Mouse (Mus musculus) midbrain, embryonic 14.5 days (tissue): ENCODE results near the gene Atf4. TPM values are rescaled to one million over a fixed set of nuclear protein-coding genes. Genes with fewer than 3 reads are reported as not detected.

Source experiments
- ATAC-seq: fragments of 200-750 bp; cut with Nextera tagmentation; 2 replicates; pipeline ENCODE4 v1.8.0; 2017; ENCODE audit warnings: moderate number of reproducible peaks, moderate library complexity; ENCODE audit not compliant: low FRiP score, low TSS enrichment
- DNase-seq: peaks from one replicate; pipeline ENCODE4 v3.0.0-alpha.2; 2015
- H3K27ac ChIP-seq: fragments of 300-500 bp; sonication (generic); replicated peaks from 2 replicates; pipeline ENCODE4 v1.5.1; 2014; ENCODE audit warnings: mild to moderate bottlenecking, low read depth, low read length, moderate library complexity
- H3K27me3 ChIP-seq: fragments of 300-500 bp; sonication (generic); 2 replicates; pipeline ENCODE4 v1.6.1; 2014; ENCODE audit warnings: low read length, control low read depth, mixed read lengths; ENCODE audit not compliant: control insufficient read depth, insufficient read depth
- H3K36me3 ChIP-seq: fragments of 300-500 bp; sonication (generic); 2 replicates; pipeline ENCODE4 v1.6.1; 2014; ENCODE audit warnings: low read length, control low read depth; ENCODE audit not compliant: control insufficient read depth, insufficient read depth
- H3K4me1 ChIP-seq: fragments of 300-500 bp; sonication (generic); 2 replicates; pipeline ENCODE4 v1.6.1; 2014; ENCODE audit warnings: mild to moderate bottlenecking, antibody characterized with exemption, low read length, control low read depth; ENCODE audit not compliant: control insufficient read depth, insufficient read depth
- H3K4me2 ChIP-seq: fragments of 300-500 bp; sonication (generic); 2 replicates; pipeline ENCODE4 v1.6.1; 2014; ENCODE audit warnings: mild to moderate bottlenecking, low read length, moderate library complexity
- H3K4me3 ChIP-seq: fragments of 300-500 bp; sonication (generic); replicated peaks from 2 replicates; pipeline ENCODE4 v1.5.1; 2014; ENCODE audit warnings: low read depth, low read length
- H3K9ac ChIP-seq: fragments of 300-500 bp; sonication (generic); replicated peaks from 2 replicates; pipeline ENCODE4 v1.6.1; 2014; ENCODE audit warnings: mild to moderate bottlenecking, low read length, moderate library complexity
- H3K9me3 ChIP-seq: fragments of 300-500 bp; sonication (generic); 2 replicates; pipeline ENCODE4 v1.6.1; 2016; ENCODE audit warnings: low read length, control low read depth, mixed read lengths; ENCODE audit not compliant: control insufficient read depth
- WGBS: fragments of 180-500 bp; shearing (Covaris S2); extraction: QIAGEN DNeasy Blood & Tissue Kit; methylation state at CpG from one replicate; pipeline ENCODE4 v1.1.7; 2014; 5-methylcytosine and 5-hydroxymethylcytosine counted together
- polyA plus RNA-seq: library from polyadenylated mRNA; unstranded; fragments of >200 nt; fragmentation: Nextera tagmentation; extraction: Ambion mirVana; gene quantifications from 2 replicates; pipeline ENCODE4 v1.2.1, GENCODE M21; 2014

The Atf4 gene
- polyA plus RNA-seq, 1 experiment from 2014 or later = 114 TPM

GRCm38 (mm10) chr15:80233733-80234509, 21.1 kb upstream of the Atf4 start, which contains the start of gene Mief1:
TSS of gene Mief1 (plus strand) at chr15:80234018.
- Histone ChIP-seq H3K36me3 (peaks cover 32% of the 10 kb centered on the region), H3K4me1 (peaks cover 6% of the 10 kb centered on the region; the same call in 1 of the 2 replicates), H3K27me3 (no peaks in the 10 kb centered on the region), H3K9me3 (no peaks in the 10 kb centered on the region), H3K9ac (peak within 1 kb of the TSS; percentile 76), H3K4me2 (peak within 1 kb of the TSS; percentile 92), H3K4me3 (peak within 1 kb of the TSS; percentile 88), H3K27ac (peak within 1 kb of the TSS; percentile 83)
- peak; percentile 97 for ATAC-seq
- peak; percentile 98 for DNase-seq
- under 1% methylated on average over 67 of the region's 67 CpGs for WGBS

- Histone ChIP-seq H3K27me3 (no peaks in the 10 kb centered on the region), H3K9me3 (no peaks in the 10 kb centered on the region), H3K4me1 (peaks cover 6% of the 10 kb centered on the region; the same call in 1 of the 2 replicates), H3K9ac (peak within 1 kb of the TSS; percentile 76), H3K4me3 (peak within 1 kb of the TSS; percentile 88), H3K36me3 (peaks cover 41% of the 10 kb centered on the region), H3K27ac (no peak within 1 kb of the TSS), H3K4me2 (peak within 1 kb of the TSS; percentile 92)
- WGBS = 98% methylated on average over 9 of the region's 9 CpGs
- ATAC-seq (no peak), DNase-seq (no peak)
Observed at GRCm38 (mm10) chr15:80235535-80235934, 19.4 kb upstream of the Atf4 start, which contains the start of gene AC140267.1. TSS of gene AC140267.1 (plus strand) at chr15:80235835.

- Histone ChIP-seq H3K27ac (no peak overlapping the region), H3K36me3 (peaks cover 81% of the 10 kb centered on the region), H3K4me1 (no peaks in the 10 kb centered on the region), H3K4me2 (no peak overlapping the region), H3K9ac (no peak overlapping the region), H3K4me3 (no peak overlapping the region), H3K27me3 (no peaks in the 10 kb centered on the region), H3K9me3 (no peaks in the 10 kb centered on the region)
- DNase-seq = no peak
- WGBS = 93% methylated on average over 12 of the region's 12 CpGs
- ATAC-seq = no peak
Observed at GRCm38 (mm10) chr15:80248135-80248534, 6.8 kb upstream of the Atf4 start.

DNA sequence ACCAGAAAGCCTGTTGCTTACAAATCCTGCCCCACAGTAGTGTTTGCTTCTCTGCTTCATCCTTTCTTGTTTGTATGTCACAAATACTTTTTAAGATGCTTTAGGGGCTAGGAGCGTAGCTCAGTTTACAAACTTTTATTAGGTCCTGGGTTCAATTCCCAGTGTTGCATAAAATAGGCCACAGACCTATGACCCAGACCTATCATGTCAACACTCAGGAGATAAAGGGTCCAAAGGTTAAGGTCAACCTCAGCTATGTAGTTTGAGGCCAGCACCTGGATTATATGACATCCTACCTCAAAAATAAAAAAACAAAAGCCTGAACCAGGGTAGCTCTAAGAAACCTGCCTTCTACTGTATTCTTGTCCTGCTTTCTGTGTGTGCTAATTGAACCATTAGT, 6.4 kb upstream of the Atf4 start:
- 97% methylated on average over 1 of the region's 1 CpGs for WGBS
- H3K9me3 ChIP-seq = no peaks in the 10 kb centered on the region
- ATAC-seq (no peak), DNase-seq (no peak)
- H3K4me2 ChIP-seq = no peak overlapping the region
- peaks cover 77% of the 10 kb centered on the region for H3K36me3 ChIP-seq
- H3K9ac ChIP-seq = no peak overlapping the region
- H3K27ac ChIP-seq = no peak overlapping the region
- H3K27me3 ChIP-seq = no peaks in the 10 kb centered on the region
- H3K4me3 ChIP-seq = no peak overlapping the region
- 0 out of 2 replicates have a peak, but pooled peaks cover under 1% of the 10 kb centered on the region for H3K4me1 ChIP-seq

DNA sequence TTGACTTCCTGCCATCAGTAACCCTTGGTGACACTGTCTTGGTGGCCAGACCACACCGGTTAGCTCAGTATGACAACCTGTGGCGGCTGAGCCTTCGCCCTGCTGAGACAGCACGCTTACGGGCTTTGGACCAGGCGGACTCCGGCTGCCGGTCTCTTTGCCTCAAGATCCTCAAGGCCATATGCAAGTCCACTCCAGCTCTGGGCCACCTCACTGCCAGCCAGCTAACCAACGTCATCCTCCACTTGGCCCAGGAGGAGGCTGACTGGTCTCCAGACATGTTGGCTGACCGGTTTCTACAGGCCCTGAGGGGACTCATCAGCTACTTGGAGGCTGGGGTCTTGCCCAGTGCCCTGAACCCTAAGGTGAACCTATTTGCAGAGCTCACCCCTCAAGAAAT, 5.3 kb upstream of the Atf4 start:
- no peaks in the 10 kb centered on the region for H3K27me3 ChIP-seq
- no peak overlapping the region for H3K4me3 ChIP-seq
- ATAC-seq = no peak
- no peak for DNase-seq
- no peaks in the 10 kb centered on the region for H3K9me3 ChIP-seq
- 95% methylated on average over 10 of the region's 10 CpGs for WGBS
- H3K9ac ChIP-seq = no peak overlapping the region
- H3K4me2 ChIP-seq = no peak overlapping the region
- H3K4me1 ChIP-seq = peaks cover 9% of the 10 kb centered on the region; the same call in 1 of the 2 replicates
- H3K36me3 ChIP-seq = peaks cover 71% of the 10 kb centered on the region
- H3K27ac ChIP-seq = no peak overlapping the region

DNA sequence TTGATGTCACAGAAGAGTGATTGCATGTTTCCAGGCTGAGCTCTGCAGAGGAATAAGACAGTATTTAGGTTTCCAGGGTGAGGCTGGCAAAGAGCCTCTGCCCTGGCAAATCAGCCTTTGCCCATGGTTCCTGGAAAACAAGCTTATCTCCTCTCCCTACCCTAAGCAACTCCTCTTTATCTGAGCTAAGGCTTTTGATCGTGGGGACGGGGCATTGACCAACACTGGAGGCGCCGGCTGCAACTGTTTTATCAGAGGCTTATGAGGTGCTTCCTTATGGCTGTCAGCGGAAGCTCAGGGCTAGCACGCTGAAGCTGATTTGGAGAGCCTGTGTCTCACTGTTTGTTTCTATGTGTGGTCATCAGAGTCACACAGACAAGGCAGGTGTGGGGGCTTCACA, 4.4 kb upstream of the Atf4 start:
- H3K27me3 ChIP-seq = no peaks in the 10 kb centered on the region
- DNase-seq = no peak
- H3K4me3 ChIP-seq = no peak overlapping the region
- H3K9ac ChIP-seq = no peak overlapping the region
- H3K4me1 ChIP-seq = peaks cover 9% of the 10 kb centered on the region; the same call in 1 of the 2 replicates
- no peak overlapping the region for H3K27ac ChIP-seq
- 94% methylated on average over 6 of the region's 6 CpGs for WGBS
- H3K36me3 ChIP-seq = peaks cover 65% of the 10 kb centered on the region
- no peak overlapping the region for H3K4me2 ChIP-seq
- no peaks in the 10 kb centered on the region for H3K9me3 ChIP-seq
- ATAC-seq = no peak

- ATAC-seq (no peak), DNase-seq (no peak)
- Histone ChIP-seq H3K27me3 (no peaks in the 10 kb centered on the region), H3K4me1 (peaks cover 21% of the 10 kb centered on the region), H3K36me3 (peaks cover 60% of the 10 kb centered on the region), H3K9me3 (no peaks in the 10 kb centered on the region), H3K4me2 (no peak overlapping the region), H3K4me3 (no peak overlapping the region), H3K9ac (no peak overlapping the region), H3K27ac (peak overlapping the region; percentile 100; the same call in 1 of the 2 replicates)
- WGBS = 49% methylated on average over 2 of the region's 2 CpGs
Observed at GRCm38 (mm10) chr15:80253530-80253929, 1.5 kb upstream of the Atf4 start.

DNA sequence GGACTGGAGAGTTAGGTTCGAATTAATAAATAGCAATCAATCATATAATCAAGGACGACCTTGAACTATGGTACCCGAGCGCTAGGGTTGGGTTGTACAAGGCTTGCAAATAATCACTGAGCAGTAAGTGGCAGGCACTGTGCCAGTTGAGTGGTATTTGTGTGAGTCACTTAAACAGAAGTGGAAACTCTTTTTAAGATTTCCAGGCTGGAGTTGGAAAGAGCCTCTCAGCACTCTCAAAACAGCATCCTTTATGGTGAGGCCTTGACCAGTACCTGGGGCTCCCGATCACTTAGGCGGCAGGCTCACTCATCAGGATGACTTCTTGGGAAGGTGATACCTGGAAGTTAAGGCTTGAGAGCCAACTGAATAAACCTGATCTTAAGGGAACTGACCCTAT, 777 bp upstream of the Atf4 start:
- H3K4me3 ChIP-seq = peak overlapping the region; percentile 100
- ATAC-seq (no peak), DNase-seq (no peak)
- peak overlapping the region; percentile 100 for H3K27ac ChIP-seq
- peak overlapping the region; percentile 73 for H3K9ac ChIP-seq
- peaks cover 60% of the 10 kb centered on the region for H3K36me3 ChIP-seq
- H3K4me2 ChIP-seq = peak overlapping the region; percentile 98
- H3K4me1 ChIP-seq = peaks cover 21% of the 10 kb centered on the region
- no peaks in the 10 kb centered on the region for H3K9me3 ChIP-seq
- WGBS = 61% methylated on average over 6 of the region's 6 CpGs
- H3K27me3 ChIP-seq = no peaks in the 10 kb centered on the region
